Mouse (Mus musculus): ENCODE results near the gene Synpo2. TPM values are rescaled to one million over a fixed set of nuclear protein-coding genes. Genes with fewer than 3 reads are reported as not detected.

The Synpo2 gene
- polyA plus RNA-seq, 1 experiment from 2014 or later = 2.9 TPM

- H3K4me2 ChIP-seq (replicated peaks; ENCODE audit: low read depth, low read length) = no peak overlapping the region
Observed at GRCm38 (mm10) chr3:123191602-123192001, 44.3 kb downstream of the Synpo2 start.

GRCm38 (mm10) chr3:123190329-123190728 lies 45.6 kb downstream of the Synpo2 start:
- H3K9me3 ChIP-seq (ENCODE audit: control insufficient read depth, low read length) = no peaks in the 10 kb centered on the region
- WGBS = 88% methylated on average over 6 of the region's 6 CpGs
- no peak for DNase-seq (ENCODE audit: low spot score)
- H3K4me1 ChIP-seq (replicated peaks; ENCODE audit: control insufficient read depth, insufficient read depth, low read length) = no peaks in the 10 kb centered on the region
- no peak overlapping the region for H3K9ac ChIP-seq (ENCODE audit: low read depth, low read length)
- ATAC-seq (ENCODE audit: low FRiP score) = no peak
- H3K4me2 ChIP-seq (replicated peaks; ENCODE audit: low read depth, low read length) = no peak overlapping the region
- no peaks in the 10 kb centered on the region for H3K36me3 ChIP-seq (ENCODE audit: control insufficient read depth, insufficient read depth, low read length)
- no peaks in the 10 kb centered on the region for H3K27me3 ChIP-seq (ENCODE audit: control insufficient read depth, insufficient read depth, low read length)
- no peak overlapping the region for H3K4me3 ChIP-seq (ENCODE audit: low read depth, low read length)
- H3K27ac ChIP-seq (ENCODE audit: low read depth, low read length) = no peak overlapping the region

More at GRCm38 (mm10) chr3:123191602-123192001, 44.3 kb downstream of the Synpo2 start:
- Histone ChIP-seq H3K9ac (ENCODE audit: low read depth, low read length) (no peak overlapping the region), H3K36me3 (ENCODE audit: control insufficient read depth, insufficient read depth, low read length) (no peaks in the 10 kb centered on the region), H3K27ac (ENCODE audit: low read depth, low read length) (no peak overlapping the region), H3K4me3 (ENCODE audit: low read depth, low read length) (no peak overlapping the region), H3K27me3 (ENCODE audit: control insufficient read depth, insufficient read depth, low read length) (no peaks in the 10 kb centered on the region), H3K4me1 (replicated peaks; ENCODE audit: control insufficient read depth, insufficient read depth, low read length) (no peaks in the 10 kb centered on the region), H3K9me3 (ENCODE audit: control insufficient read depth, low read length) (no peaks in the 10 kb centered on the region)
- DNase-seq (ENCODE audit: low spot score) (no peak), ATAC-seq (ENCODE audit: low FRiP score) (no peak)

DNA sequence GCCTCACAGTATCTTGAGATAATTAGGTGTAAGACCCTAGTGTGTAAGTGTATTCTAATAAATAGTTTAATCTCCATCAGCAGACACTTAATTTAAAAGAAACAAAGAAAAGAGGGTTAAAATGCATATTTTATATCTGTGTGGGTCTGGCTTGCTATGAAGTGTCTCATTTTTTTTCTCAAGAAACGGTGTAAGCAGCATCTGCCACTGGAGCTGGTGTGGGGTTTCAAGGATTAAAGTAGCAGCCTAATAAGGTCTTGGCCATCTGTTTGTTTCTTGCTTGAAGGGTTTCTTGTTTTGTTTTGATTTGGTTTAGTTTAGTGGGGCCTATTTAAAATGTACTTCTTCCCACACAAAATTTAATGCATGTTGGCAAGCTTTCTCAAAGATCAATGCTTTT lies 46.1 kb downstream of the Synpo2 start:
- WGBS = 61% methylated on average over 1 of the region's 1 CpGs
- Histone ChIP-seq H3K4me2 (replicated peaks; ENCODE audit: low read depth, low read length) (no peak overlapping the region), H3K9ac (ENCODE audit: low read depth, low read length) (no peak overlapping the region), H3K27me3 (ENCODE audit: control insufficient read depth, insufficient read depth, low read length) (no peaks in the 10 kb centered on the region), H3K36me3 (ENCODE audit: control insufficient read depth, insufficient read depth, low read length) (no peaks in the 10 kb centered on the region), H3K4me1 (replicated peaks; ENCODE audit: control insufficient read depth, insufficient read depth, low read length) (no peaks in the 10 kb centered on the region), H3K27ac (ENCODE audit: low read depth, low read length) (no peak overlapping the region), H3K4me3 (ENCODE audit: low read depth, low read length) (no peak overlapping the region), H3K9me3 (ENCODE audit: control insufficient read depth, low read length) (no peaks in the 10 kb centered on the region)
- ATAC-seq (ENCODE audit: low FRiP score) (no peak), DNase-seq (ENCODE audit: low spot score) (no peak)

- Histone ChIP-seq H3K27me3 (ENCODE audit: control insufficient read depth, insufficient read depth, low read length) (no peaks in the 10 kb centered on the region), H3K4me2 (replicated peaks; ENCODE audit: low read depth, low read length) (no peak overlapping the region), H3K4me3 (ENCODE audit: low read depth, low read length) (no peak overlapping the region), H3K9ac (ENCODE audit: low read depth, low read length) (no peak overlapping the region), H3K4me1 (replicated peaks; ENCODE audit: control insufficient read depth, insufficient read depth, low read length) (no peaks in the 10 kb centered on the region), H3K36me3 (ENCODE audit: control insufficient read depth, insufficient read depth, low read length) (no peaks in the 10 kb centered on the region), H3K9me3 (ENCODE audit: control insufficient read depth, low read length) (no peaks in the 10 kb centered on the region), H3K27ac (ENCODE audit: low read depth, low read length) (no peak overlapping the region)
- DNase-seq (ENCODE audit: low spot score) = no peak
- 82% methylated on average over 12 of the region's 12 CpGs for WGBS
- ATAC-seq (ENCODE audit: low FRiP score) = no peak
Observed at GRCm38 (mm10) chr3:123188616-123189230, 47.2 kb downstream of the Synpo2 start.

DNA sequence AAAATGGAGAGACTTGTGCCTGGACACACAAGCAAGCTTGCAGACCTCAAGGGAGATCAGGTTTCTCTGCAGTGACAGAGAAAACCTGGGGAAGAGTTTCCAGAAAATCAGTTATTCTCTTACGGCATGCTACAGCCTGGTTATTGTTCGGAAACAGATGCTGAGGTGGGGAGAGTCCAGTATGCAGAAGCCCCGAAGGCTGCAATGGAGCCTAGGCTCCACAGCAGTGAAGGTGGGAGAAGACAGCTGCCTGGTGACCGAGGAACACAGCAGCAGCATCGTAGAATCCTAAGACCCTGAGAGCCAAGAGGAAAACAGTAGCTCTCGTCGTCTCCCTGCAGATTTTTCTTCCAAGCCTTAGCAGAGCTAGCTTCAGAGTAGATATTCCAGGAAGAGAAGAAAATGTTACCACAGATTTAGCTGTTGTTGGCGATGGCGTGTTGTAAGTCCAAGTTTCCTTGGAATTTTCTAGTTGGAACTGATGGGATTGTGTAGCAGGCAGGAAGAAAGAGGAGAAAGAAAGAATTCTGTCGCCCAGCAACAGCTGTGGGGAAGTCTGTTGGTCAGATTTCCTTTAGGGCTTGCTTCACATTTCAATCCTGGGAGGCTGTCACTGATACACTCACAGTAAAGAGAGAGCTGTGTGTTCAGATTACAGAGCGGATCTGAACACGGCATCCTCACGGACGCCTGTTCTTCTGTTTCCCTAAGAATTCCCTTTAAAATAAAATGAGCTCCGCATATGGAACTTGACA lies 48.4 kb downstream of the Synpo2 start:
- no peaks in the 10 kb centered on the region for H3K27me3 ChIP-seq (ENCODE audit: control insufficient read depth, insufficient read depth, low read length)
- H3K4me2 ChIP-seq (replicated peaks; ENCODE audit: low read depth, low read length) = no peak overlapping the region
- no peaks in the 10 kb centered on the region for H3K4me1 ChIP-seq (replicated peaks; ENCODE audit: control insufficient read depth, insufficient read depth, low read length)
- no peaks in the 10 kb centered on the region for H3K9me3 ChIP-seq (ENCODE audit: control insufficient read depth, low read length)
- 74% methylated on average over 15 of the region's 15 CpGs for WGBS
- H3K4me3 ChIP-seq (ENCODE audit: low read depth, low read length) = no peak overlapping the region
- 0 out of 2 replicates have a peak overlapping the region, but pooled peaks have one; percentile 44 for H3K27ac ChIP-seq (ENCODE audit: low read depth, low read length)
- ATAC-seq (ENCODE audit: low FRiP score) = no peak
- DNase-seq (ENCODE audit: low spot score) = no peak
- H3K36me3 ChIP-seq (ENCODE audit: control insufficient read depth, insufficient read depth, low read length) = no peaks in the 10 kb centered on the region
- H3K9ac ChIP-seq (ENCODE audit: low read depth, low read length) = no peak overlapping the region

GRCm38 (mm10) chr3:123185238-123185925 lies 50.6 kb downstream of the Synpo2 start:
- 91% methylated on average over 10 of the region's 10 CpGs for WGBS
- H3K4me1 ChIP-seq (replicated peaks; ENCODE audit: control insufficient read depth, insufficient read depth, low read length) = no peaks in the 10 kb centered on the region
- no peaks in the 10 kb centered on the region for H3K9me3 ChIP-seq (ENCODE audit: control insufficient read depth, low read length)
- DNase-seq (ENCODE audit: low spot score) = no peak
- H3K4me2 ChIP-seq (replicated peaks; ENCODE audit: low read depth, low read length) = no peak overlapping the region
- no peak overlapping the region for H3K9ac ChIP-seq (ENCODE audit: low read depth, low read length)
- no peak overlapping the region for H3K4me3 ChIP-seq (ENCODE audit: low read depth, low read length)
- ATAC-seq (ENCODE audit: low FRiP score) = no peak
- no peak overlapping the region for H3K27ac ChIP-seq (ENCODE audit: low read depth, low read length)
- H3K27me3 ChIP-seq (ENCODE audit: control insufficient read depth, insufficient read depth, low read length) = no peaks in the 10 kb centered on the region
- no peaks in the 10 kb centered on the region for H3K36me3 ChIP-seq (ENCODE audit: control insufficient read depth, insufficient read depth, low read length)

DNA sequence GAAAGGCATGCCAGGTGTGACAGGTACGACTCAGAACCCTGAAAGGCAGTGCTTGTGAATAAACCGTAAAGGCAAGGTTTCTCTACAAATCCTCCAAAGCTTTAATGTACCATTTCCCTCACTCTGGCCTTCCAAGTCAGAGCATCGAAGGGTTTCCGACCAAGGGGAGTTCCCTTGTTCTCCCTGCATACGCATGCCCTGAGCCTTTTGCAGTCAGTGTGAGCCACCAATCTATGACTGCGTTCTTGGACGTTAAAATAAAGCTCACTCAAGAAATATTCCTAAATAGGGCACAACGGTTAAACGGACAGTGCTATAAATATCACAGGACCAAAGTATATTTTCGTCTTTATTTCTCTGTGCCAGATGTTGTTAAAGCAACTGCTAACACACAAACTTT lies 51.7 kb downstream of the Synpo2 start:
- ATAC-seq (ENCODE audit: low FRiP score) (no peak), DNase-seq (ENCODE audit: low spot score) (no peak)
- Histone ChIP-seq H3K4me1 (replicated peaks; ENCODE audit: control insufficient read depth, insufficient read depth, low read length) (no peaks in the 10 kb centered on the region), H3K9ac (ENCODE audit: low read depth, low read length) (no peak overlapping the region), H3K36me3 (ENCODE audit: control insufficient read depth, insufficient read depth, low read length) (no peaks in the 10 kb centered on the region), H3K4me2 (replicated peaks; ENCODE audit: low read depth, low read length) (no peak overlapping the region), H3K9me3 (ENCODE audit: control insufficient read depth, low read length) (no peaks in the 10 kb centered on the region), H3K4me3 (ENCODE audit: low read depth, low read length) (no peak overlapping the region), H3K27me3 (ENCODE audit: control insufficient read depth, insufficient read depth, low read length) (no peaks in the 10 kb centered on the region), H3K27ac (ENCODE audit: low read depth, low read length) (no peak overlapping the region)
- 88% methylated on average over 10 of the region's 10 CpGs for WGBS

DNA sequence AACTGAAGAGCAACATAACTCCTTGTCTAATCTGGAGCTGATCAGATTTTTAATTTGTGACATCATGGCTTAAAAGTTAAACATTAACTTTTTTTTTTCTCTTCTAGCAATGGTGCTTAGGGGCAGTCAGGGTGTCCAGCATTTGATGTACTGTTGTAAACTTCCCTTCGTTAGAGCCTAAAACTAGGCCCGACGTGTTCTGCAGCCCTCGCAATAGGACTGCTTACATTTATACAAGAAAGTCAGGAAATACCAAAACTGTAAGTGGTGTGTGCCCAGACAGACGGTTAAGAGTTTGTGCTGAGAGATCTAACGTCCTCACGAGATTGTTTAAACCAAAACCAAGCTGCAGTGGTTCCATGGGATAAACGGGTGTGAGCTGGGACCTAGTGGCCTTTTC lies 56.4 kb downstream of the Synpo2 start:
- H3K4me2 ChIP-seq (replicated peaks; ENCODE audit: low read depth, low read length) = no peak overlapping the region
- no peaks in the 10 kb centered on the region for H3K36me3 ChIP-seq (ENCODE audit: control insufficient read depth, insufficient read depth, low read length)
- ATAC-seq (ENCODE audit: low FRiP score) (no peak), DNase-seq (ENCODE audit: low spot score) (no peak)
- no peak overlapping the region for H3K9ac ChIP-seq (ENCODE audit: low read depth, low read length)
- no peaks in the 10 kb centered on the region for H3K4me1 ChIP-seq (replicated peaks; ENCODE audit: control insufficient read depth, insufficient read depth, low read length)
- no peaks in the 10 kb centered on the region for H3K27me3 ChIP-seq (ENCODE audit: control insufficient read depth, insufficient read depth, low read length)
- WGBS = 81% methylated on average over 8 of the region's 8 CpGs
- H3K4me3 ChIP-seq (ENCODE audit: low read depth, low read length) = no peak overlapping the region
- no peaks in the 10 kb centered on the region for H3K9me3 ChIP-seq (ENCODE audit: control insufficient read depth, low read length)
- no peak overlapping the region for H3K27ac ChIP-seq (ENCODE audit: low read depth, low read length)

All from hindbrain, embryonic 11.5 days (tissue).